Mouse (Mus musculus) cerebellum, adult 2 months (tissue): ENCODE data around the gene Ifnz. TPM values are rescaled to one million over a fixed set of nuclear protein-coding genes. Genes with fewer than 3 reads are reported as not detected.
"Not testable (repeated sequence)": the region's sequence is repeated elsewhere in the genome, so short reads cannot be mapped to it uniquely, and the experiment has no call there.

Source experiments
- DNase-seq, 2 experiments: peaks; one replicate each; pipeline ENCODE4 v3.0.0; 2021
- H3K27ac ChIP-seq: fragments of 200-500 bp; 2 replicates; pipeline ENCODE4 v1.5.1; 2012; ENCODE audit warnings: low read length, control low read depth, inconsistent platforms; ENCODE audit not compliant: insufficient read depth
- H3K27me3 ChIP-seq: fragments of 200-500 bp; 2 replicates; pipeline ENCODE4 v1.6.1; 2012; ENCODE audit warnings: inconsistent platforms, mild to moderate bottlenecking, low read length, moderate library complexity; ENCODE audit not compliant: control insufficient read depth, insufficient read depth
- H3K4me1 ChIP-seq: fragments of 200-500 bp; 2 replicates; pipeline ENCODE4 v1.6.1; 2011; ENCODE audit warnings: low read length; ENCODE audit not compliant: control insufficient read depth, insufficient read depth
- H3K4me3 ChIP-seq: fragments of 200-500 bp; replicated peaks from 2 replicates; pipeline ENCODE3; 2011; ENCODE audit warnings: mild to moderate bottlenecking, low read depth, low read length, control low read depth; ENCODE audit not compliant: insufficient read depth
- CTCF ChIP-seq: fragments of 200-500 bp; IDR thresholded peaks from 2 replicates; pipeline ENCODE4 v1.5.1; 2011; ENCODE audit warnings: low read depth, mild to moderate bottlenecking, control low read depth, low read length, moderate library complexity, borderline replicate concordance; ENCODE audit not compliant: insufficient read depth
- POLR2A ChIP-seq: fragments of 200-500 bp; IDR thresholded peaks from 2 replicates; pipeline ENCODE4 v1.6.1; 2011; ENCODE audit warnings: low read length, control low read depth, borderline replicate concordance; ENCODE audit not compliant: insufficient read depth
- WGBS: fragments of 180-500 bp; shearing (Covaris S2); methylation state at CpG from one replicate; pipeline ENCODE4 v1.1.7; 2018; 5-methylcytosine and 5-hydroxymethylcytosine counted together
- polyA plus RNA-seq: library from polyadenylated mRNA; depleted of rRNA; stranded (reverse); fragments of >200 nt; gene quantifications from 2 replicates; pipeline ENCODE4 v1.2.3, GENCODE M21; 2012

Gene Ifnz
- polyA plus RNA-seq, 1 experiment = not detected

GRCm38 (mm10) chr4:88757628-88758031, 24.3 kb upstream of the Ifnz start:
- H3K27me3 ChIP-seq = not testable (repeated sequence)

GRCm38 (mm10) chr4:88758751-88759150, 23.2 kb upstream of the Ifnz start:
- not testable (repeated sequence) for DNase-seq, H3K27ac ChIP-seq, H3K4me3 ChIP-seq, H3K27me3 ChIP-seq, H3K4me1 ChIP-seq
- 91% methylated on average over 9 of the region's 9 CpGs for whole genome bisulfite sequencing

More at GRCm38 (mm10) chr4:88757628-88758031, 24.3 kb upstream of the Ifnz start:
- not testable (repeated sequence) for H3K4me1 ChIP-seq, H3K27ac ChIP-seq
- DNase-seq = peak; percentile 89 to 94
- TF ChIP-seq CTCF = peak; percentile 70
- peak; percentile 20; the same call in 1 of the 2 replicates for TF ChIP-seq POLR2A
- peak overlapping the region; percentile 70 for H3K4me3 ChIP-seq
- 0% methylated on average over 21 of the region's 21 CpGs for WGBS

- not testable (repeated sequence) for H3K4me1 ChIP-seq, H3K27ac ChIP-seq, H3K4me3 ChIP-seq, H3K27me3 ChIP-seq
- peak; percentile 45 to 47 for DNase-seq
- WGBS = 24% methylated on average over 9 of the region's 14 CpGs
Measured at GRCm38 (mm10) chr4:88759610-88760268, 22.2 kb upstream of the Ifnz start, which contains the start of gene Gm13283. Gene Gm13283 (plus strand): TSS chr4:88760119.

- H3K27ac ChIP-seq, H3K4me1 ChIP-seq, H3K27me3 ChIP-seq, H3K4me3 ChIP-seq: not testable (repeated sequence)
- WGBS = under 1% methylated on average over 28 of the region's 28 CpGs
- peak; percentile 74 to 79 for DNase-seq
Measured at GRCm38 (mm10) chr4:88760431-88760830, 21.5 kb upstream of the Ifnz start.

- WGBS = 72% methylated on average over 6 of the region's 8 CpGs
- H3K4me3 ChIP-seq, H3K27me3 ChIP-seq, H3K27ac ChIP-seq, H3K4me1 ChIP-seq: not testable (repeated sequence)
- peak; percentile 72 to 74 for DNase-seq
Measured at GRCm38 (mm10) chr4:88761776-88762175, 20.2 kb upstream of the Ifnz start.

GRCm38 (mm10) chr4:88762341-88762740, 19.6 kb upstream of the Ifnz start:
- WGBS = 68% methylated on average over 9 of the region's 9 CpGs
- not testable (repeated sequence) for H3K27ac ChIP-seq, H3K4me1 ChIP-seq, H3K4me3 ChIP-seq, H3K27me3 ChIP-seq
- peak; percentile 34 to 37 for DNase-seq

- 3% methylated on average over 40 of the region's 42 CpGs for WGBS
Measured at GRCm38 (mm10) chr4:88763384-88764018, 18.4 kb upstream of the Ifnz start.

GRCm38 (mm10) chr4:88773534-88773933, 8.4 kb upstream of the Ifnz start, which contains the start of gene Gm13290:
Gene Gm13290 (plus strand): TSS chr4:88773834.
- not testable (repeated sequence) for H3K27me3 ChIP-seq, H3K27ac ChIP-seq, H3K4me1 ChIP-seq, DNase-seq, H3K4me3 ChIP-seq
- no CpG with 5 or more reads among the region's 32 CpGs for WGBS

More at GRCm38 (mm10) chr4:88763384-88764018, 18.4 kb upstream of the Ifnz start:
- H3K4me3 ChIP-seq, H3K4me1 ChIP-seq, H3K27me3 ChIP-seq, H3K27ac ChIP-seq: not testable (repeated sequence)
- peak; percentile 60 to 73 for DNase-seq
- peak; percentile 33; the same call in 1 of the 2 replicates for TF ChIP-seq CTCF

- not testable (repeated sequence) for H3K27me3 ChIP-seq, H3K4me3 ChIP-seq, H3K4me1 ChIP-seq, H3K27ac ChIP-seq, DNase-seq
- WGBS = no CpG with 5 or more reads among the region's 29 CpGs
Measured at GRCm38 (mm10) chr4:88776622-88777021, 5.3 kb upstream of the Ifnz start, which contains the start of gene Gm13289. Gene Gm13289 (plus strand): TSS chr4:88776922.

- H3K27ac ChIP-seq, H3K27me3 ChIP-seq, DNase-seq, H3K4me3 ChIP-seq, H3K4me1 ChIP-seq: not testable (repeated sequence)
- no CpG with 5 or more reads among the region's 29 CpGs for WGBS
Measured at GRCm38 (mm10) chr4:88779550-88779949, 2.4 kb upstream of the Ifnz start, which contains the start of gene Gm13272. Gene Gm13272 (plus strand): TSS chr4:88779850.

GRCm38 (mm10) chr4:88780320-88780719, 1.6 kb upstream of the Ifnz start:
- not testable (repeated sequence) for DNase-seq, H3K4me3 ChIP-seq, H3K4me1 ChIP-seq, H3K27me3 ChIP-seq, H3K27ac ChIP-seq
- WGBS = 49% methylated on average over 16 of the region's 18 CpGs

GRCm38 (mm10) chr4:88782335-88782734, 404 bp downstream of the Ifnz start:
- H3K4me3 ChIP-seq, H3K4me1 ChIP-seq, H3K27me3 ChIP-seq, H3K27ac ChIP-seq, DNase-seq: not testable (repeated sequence)
- WGBS = under 1% methylated on average over 16 of the region's 31 CpGs
